10 mouse cellular contexts compared by ENCODE assay signal in the genomic region with DNA sequence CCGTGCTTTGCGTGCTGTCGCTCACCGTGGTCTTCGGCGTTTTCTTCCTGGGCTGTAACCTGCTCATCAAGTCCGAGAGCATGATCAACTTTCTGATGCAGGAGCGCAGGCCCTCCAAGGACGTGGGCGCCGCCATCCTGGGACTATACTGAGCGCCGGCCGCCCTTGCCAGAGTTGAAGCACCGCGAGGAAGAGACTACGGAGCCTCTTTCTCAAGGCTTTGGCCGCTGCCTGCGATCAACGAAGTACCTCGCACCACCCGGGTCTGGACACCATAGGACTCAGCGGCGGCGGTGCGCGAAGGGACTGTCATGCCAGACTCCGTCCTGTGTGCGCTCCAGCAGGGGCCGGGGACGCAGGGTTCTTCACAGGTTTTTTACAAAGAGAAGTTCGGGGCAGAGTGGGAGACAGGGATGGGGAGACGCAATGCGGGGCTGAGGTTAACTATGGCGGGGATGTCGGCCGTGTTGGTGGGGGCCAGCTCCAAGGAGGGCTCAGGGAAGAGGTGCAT. TPM values are rescaled to one million over a fixed set of nuclear protein-coding genes. Genes with fewer than 3 reads are reported as not detected.
DNase-seq lines count a peak whose midpoint lies in the region; ATAC-seq and TF ChIP-seq lines count a peak whose summit lies in the region.
"Had no signal": no experiment of that assay in that cellular context is flagged by ENCODE, and none has a peak within 500 bp of the region (broad histone marks: within the 10 kb centered on the region; RNA-seq: fewer than 3 reads in every experiment).

No protein-coding gene starts in this region.

- peak overlapping the region; percentile 32 for H3K4me3 ChIP-seq in lung, embryonic 14.5 days (ENCODE audit: low read depth, low read length)
- H3K4me3 ChIP-seq in embryonic facial prominence, embryonic 13.5 days = peak overlapping the region; percentile 47
- H3K4me3 ChIP-seq in intestine, embryonic 15.5 days (replicated peaks) = peak overlapping the region; percentile 35
- H3K4me3 ChIP-seq in neural tube, embryonic 14.5 days (ENCODE audit: low read depth, low read length) = peak overlapping the region; percentile 36

- H3K4me1 ChIP-seq in lung, embryonic 14.5 days (ENCODE audit: insufficient read depth) = no peaks in the 10 kb centered on the region
- peaks cover 24% of the 10 kb centered on the region for H3K4me1 ChIP-seq in embryonic facial prominence, embryonic 13.5 days
- peaks cover 20% of the 10 kb centered on the region for H3K4me1 ChIP-seq in intestine, embryonic 15.5 days (replicated peaks)
- H3K4me1 ChIP-seq in neural tube, embryonic 14.5 days (ENCODE audit: control insufficient read depth, insufficient read depth, low read length) = peaks cover 6% of the 10 kb centered on the region; the same call in 1 of the 2 replicates

- no peaks in the 10 kb centered on the region for H3K36me3 ChIP-seq in lung, embryonic 14.5 days (ENCODE audit: insufficient read depth)
- H3K36me3 ChIP-seq in embryonic facial prominence, embryonic 13.5 days = no peaks in the 10 kb centered on the region
- H3K36me3 ChIP-seq in intestine, embryonic 15.5 days = no peaks in the 10 kb centered on the region
- H3K36me3 ChIP-seq in neural tube, embryonic 14.5 days (ENCODE audit: control insufficient read depth, insufficient read depth, low read length) = no peaks in the 10 kb centered on the region

- H3K27ac ChIP-seq in lung, embryonic 14.5 days (ENCODE audit: low read depth) = no peak overlapping the region
- no peak overlapping the region for H3K27ac ChIP-seq in embryonic facial prominence, embryonic 13.5 days
- no peak overlapping the region for H3K27ac ChIP-seq in intestine, embryonic 15.5 days
- no peak overlapping the region for H3K27ac ChIP-seq in neural tube, embryonic 14.5 days (ENCODE audit: low read depth, low read length)

- no peaks in the 10 kb centered on the region for H3K9me3 ChIP-seq in lung, embryonic 14.5 days (ENCODE audit: low read depth, low read length)
- no peaks in the 10 kb centered on the region for H3K9me3 ChIP-seq in embryonic facial prominence, embryonic 13.5 days
- no peaks in the 10 kb centered on the region for H3K9me3 ChIP-seq in intestine, embryonic 15.5 days
- H3K9me3 ChIP-seq in neural tube, embryonic 14.5 days (ENCODE audit: control insufficient read depth, low read length) = no peaks in the 10 kb centered on the region

- peak overlapping the region; percentile 61 for H3K4me2 ChIP-seq in lung, embryonic 14.5 days
- H3K4me2 ChIP-seq in embryonic facial prominence, embryonic 13.5 days = peak overlapping the region; percentile 82
- H3K4me2 ChIP-seq in intestine, embryonic 15.5 days (replicated peaks) = peak overlapping the region; percentile 73
- peak overlapping the region; percentile 58 for H3K4me2 ChIP-seq in neural tube, embryonic 14.5 days (ENCODE audit: low read depth, low read length)

- TF ChIP-seq CTCF in lung, embryonic 14.5 days (IDR thresholded peaks at IDR 0.05; ENCODE audit: low read depth) = no peak

- no peak overlapping the region for H3K9ac ChIP-seq in lung, embryonic 14.5 days
- H3K9ac ChIP-seq in embryonic facial prominence, embryonic 13.5 days = peak overlapping the region; percentile 63; the same call in 1 of the 2 replicates
- no peak overlapping the region for H3K9ac ChIP-seq in intestine, embryonic 15.5 days
- 0 out of 2 replicates have a peak overlapping the region, but pooled peaks have one; percentile 22 for H3K9ac ChIP-seq in neural tube, embryonic 14.5 days (replicated peaks; ENCODE audit: low read depth, low read length)

- peak; percentile 21 for DNase-seq in lung, embryonic 14.5 days
- no peak for DNase-seq in lung, postnatal 36 days
- no peak for DNase-seq in frontal cortex, postnatal 10 days (ENCODE audit: low spot score in 2 of 2)
- DNase-seq in layer of hippocampus, adult 18-20 months (ENCODE audit: low spot score in 2 of 2) = no peak
- DNase-seq in cerebellum, postnatal 14 days = no peak

- WGBS in lung, embryonic 14.5 days = 2% methylated on average over 37 of the region's 37 CpGs
- WGBS in embryonic facial prominence, embryonic 13.5 days = under 1% methylated on average over 37 of the region's 37 CpGs
- 2% methylated on average over 37 of the region's 37 CpGs for WGBS in intestine, embryonic 15.5 days
- under 1% methylated on average over 37 of the region's 37 CpGs for WGBS in neural tube, embryonic 14.5 days

- peaks cover 73% of the 10 kb centered on the region for H3K27me3 ChIP-seq in lung, embryonic 14.5 days (ENCODE audit: insufficient read depth, low read length)
- peaks cover 97% of the 10 kb centered on the region for H3K27me3 ChIP-seq in embryonic facial prominence, embryonic 13.5 days
- H3K27me3 ChIP-seq in intestine, embryonic 15.5 days (replicated peaks) = peaks cover 68% of the 10 kb centered on the region
- H3K27me3 ChIP-seq in neural tube, embryonic 14.5 days (ENCODE audit: control insufficient read depth, insufficient read depth, low read length) = peaks cover 49% of the 10 kb centered on the region

- no peak for ATAC-seq in lung, embryonic 14.5 days (ENCODE audit: insufficient read depth)
- ATAC-seq in embryonic facial prominence, embryonic 13.5 days (ENCODE audit: insufficient number of reproducible peaks, insufficient read depth, low FRiP score, low TSS enrichment, low read depth) = no peak
- no peak for ATAC-seq in intestine, embryonic 15.5 days
- ATAC-seq in neural tube, embryonic 14.5 days (ENCODE audit: low read depth) = no peak

RNA-seq across cellular contexts. Expression of a gene that starts 0.7 kb away (rescaled TPM):
- polyA plus RNA-seq in lung, embryonic 14.5 days (2014; fragmentation: Nextera tagmentation; extraction: Ambion mirVana) = not detected in 2 replicates
- polyA plus RNA-seq in embryonic facial prominence, embryonic 13.5 days (2015; fragmentation: Nextera tagmentation; extraction: Ambion mirVana) = 1.2 and 2.3 TPM in 2 replicates
- polyA plus RNA-seq in intestine, embryonic 15.5 days (2015; fragmentation: Nextera tagmentation; extraction: Ambion mirVana) = 0.44 and 0.52 TPM in 2 replicates
- polyA plus RNA-seq in neural tube, embryonic 14.5 days (2014; fragmentation: Nextera tagmentation; extraction: Ambion mirVana) = 0.27 TPM in 1 of 2 replicates, not detected in the other
- total RNA-seq in layer of hippocampus, adult 18-20 months (2021) = 100 to 1,000 TPM; 109 to 113 TPM
- polyA plus RNA-seq: spleen, adult 2 months had no signal

RNA-seq across cellular contexts. Expression of a gene that starts 11.3 kb away (rescaled TPM):
- polyA plus RNA-seq in lung, embryonic 14.5 days (2014; fragmentation: Nextera tagmentation; extraction: Ambion mirVana) = not detected in 2 replicates
- not detected in 2 replicates for polyA plus RNA-seq in embryonic facial prominence, embryonic 13.5 days (2015; fragmentation: Nextera tagmentation; extraction: Ambion mirVana)
- polyA plus RNA-seq in intestine, embryonic 15.5 days (2015; fragmentation: Nextera tagmentation; extraction: Ambion mirVana) = not detected in 2 replicates
- polyA plus RNA-seq in neural tube, embryonic 14.5 days (2014; fragmentation: Nextera tagmentation; extraction: Ambion mirVana) = not detected in 2 replicates
- not detected for total RNA-seq in layer of hippocampus, adult 18-20 months (2021)
- polyA plus RNA-seq: large intestine, adult 2 months; spleen, adult 2 months had no signal

RNA-seq across cellular contexts. Expression of a gene that starts 29.1 kb away (rescaled TPM):
- polyA plus RNA-seq in lung, embryonic 14.5 days (2014; fragmentation: Nextera tagmentation; extraction: Ambion mirVana) = not detected in 2 replicates
- not detected in 2 replicates for polyA plus RNA-seq in embryonic facial prominence, embryonic 13.5 days (2015; fragmentation: Nextera tagmentation; extraction: Ambion mirVana)
- not detected in 2 replicates for polyA plus RNA-seq in intestine, embryonic 15.5 days (2015; fragmentation: Nextera tagmentation; extraction: Ambion mirVana)
- polyA plus RNA-seq in neural tube, embryonic 14.5 days (2014; fragmentation: Nextera tagmentation; extraction: Ambion mirVana) = not detected in 2 replicates
- total RNA-seq in layer of hippocampus, adult 18-20 months (2021) = not detected
- polyA plus RNA-seq: large intestine, adult 2 months; spleen, adult 2 months had no signal

RNA-seq across cellular contexts. Expression of a gene that starts 47.7 kb away (rescaled TPM):
- 85.0 and 86.4 TPM in 2 replicates for polyA plus RNA-seq in lung, embryonic 14.5 days (2014; fragmentation: Nextera tagmentation; extraction: Ambion mirVana)
- 94.9 and 96.1 TPM in 2 replicates for polyA plus RNA-seq in embryonic facial prominence, embryonic 13.5 days (2015; fragmentation: Nextera tagmentation; extraction: Ambion mirVana)
- 65.3 and 70.7 TPM in 2 replicates for polyA plus RNA-seq in intestine, embryonic 15.5 days (2015; fragmentation: Nextera tagmentation; extraction: Ambion mirVana)
- polyA plus RNA-seq in neural tube, embryonic 14.5 days (2014; fragmentation: Nextera tagmentation; extraction: Ambion mirVana) = 76.3 and 88.8 TPM in 2 replicates
- total RNA-seq in layer of hippocampus, adult 18-20 months (2021) = 10 to 100 TPM; 67.2 to 67.8 TPM

Comparison
In these comparisons a context has a peak if more than half of its experiments do, and no peak if none do; other contexts are left out.
1. H3K9ac ChIP-seq: peak in embryonic facial prominence, embryonic 13.5 days (single experiment) and neural tube, embryonic 14.5 days (single experiment); none in lung, embryonic 14.5 days (single experiment) and intestine, embryonic 15.5 days (single experiment).
2. Peak in every context shown above with its lines, with median percentiles within 50 percentile points of each other: H3K4me2 ChIP-seq and H3K4me3 ChIP-seq.